ENCODE assay signal across 9 mouse cellular contexts in genomic region chr4:129120520-129121445, GRCm38 (mm10). TPM values are rescaled to one million over a fixed set of nuclear protein-coding genes. Genes with fewer than 3 reads are reported as not detected.
DNase-seq lines count a peak whose midpoint lies in the region; ATAC-seq lines count a peak whose summit lies in the region.
"Had no signal": no experiment of that assay in that cellular context is flagged by ENCODE, and none has a peak within 500 bp of the region (broad histone marks: within the 10 kb centered on the region; RNA-seq: fewer than 3 reads in every experiment).

No protein-coding gene starts in this region.

- peak overlapping the region; percentile 46 for H3K4me3 ChIP-seq in embryonic facial prominence, embryonic 15.5 days (replicated peaks)
- peak overlapping the region; percentile 43 for H3K4me3 ChIP-seq in hindbrain, embryonic 11.5 days (ENCODE audit: low read depth, low read length)
- H3K4me3 ChIP-seq: erythroblast, embryonic 14.5 days had no signal

- intact Hi-C loops in left cerebral cortex, postnatal 10 days (cut with DNase I): no loop called here

- H3K4me1 ChIP-seq in embryonic facial prominence, embryonic 15.5 days: peaks cover 27% of the 10 kb centered on the region
- H3K4me1 ChIP-seq in hindbrain, embryonic 11.5 days (replicated peaks; ENCODE audit: control insufficient read depth, insufficient read depth, low read length): peaks cover 9% of the 10 kb centered on the region; the same call in 1 of the 2 replicates

- no peaks in the 10 kb centered on the region for H3K36me3 ChIP-seq in embryonic facial prominence, embryonic 15.5 days
- no peaks in the 10 kb centered on the region for H3K36me3 ChIP-seq in hindbrain, embryonic 11.5 days (ENCODE audit: control insufficient read depth, insufficient read depth, low read length)

- H3K9me3 ChIP-seq in embryonic facial prominence, embryonic 15.5 days (replicated peaks): no peaks in the 10 kb centered on the region
- no peaks in the 10 kb centered on the region for H3K9me3 ChIP-seq in hindbrain, embryonic 11.5 days (ENCODE audit: control insufficient read depth, low read length)

- ATAC-seq in embryonic facial prominence, embryonic 15.5 days (ENCODE audit: insufficient number of reproducible peaks, low FRiP score, low TSS enrichment, low read depth): peak; percentile 34; the same call in 1 of the 2 replicates
- peak; percentile 31; the same call in 1 of the 2 replicates for ATAC-seq in hindbrain, embryonic 11.5 days (ENCODE audit: low FRiP score)
- ATAC-seq in megakaryocyte, adult 5-6 weeks (ENCODE audit: poor library complexity, severe bottlenecking): 0 out of 2 replicates have a peak, but pooled peaks have one; percentile 35
- no peak for ATAC-seq in erythroblast, adult 5-6 weeks (replicated peaks; ENCODE audit: low FRiP score, poor library complexity, severe bottlenecking)

- peaks cover 53% of the 10 kb centered on the region for H3K27me3 ChIP-seq in embryonic facial prominence, embryonic 15.5 days
- H3K27me3 ChIP-seq in hindbrain, embryonic 11.5 days (ENCODE audit: control insufficient read depth, insufficient read depth, low read length): peaks cover 33% of the 10 kb centered on the region

- DNase-seq in CD4-positive, CD25-positive, alpha-beta regulatory T cell, adult 2 months (ENCODE audit: low read depth, low spot score): peak; percentile 80
- DNase-seq in NIH3T3 (ENCODE audit: low read depth): peak; percentile 73
- DNase-seq in hindbrain, embryonic 11.5 days (ENCODE audit: low spot score): peak; percentile 79
- DNase-seq in left cerebral cortex, postnatal 10 days (ENCODE audit: extremely low spot score in 1 of 2, low spot score in 2 of 2): peak; percentile 58 to 84
- DNase-seq in right cerebral cortex, postnatal 25 days: peak; percentile 71

- H3K4me2 ChIP-seq in embryonic facial prominence, embryonic 15.5 days (replicated peaks): peak overlapping the region; percentile 93
- H3K4me2 ChIP-seq in hindbrain, embryonic 11.5 days (replicated peaks; ENCODE audit: low read depth, low read length): peak overlapping the region; percentile 85

- H3K27ac ChIP-seq in embryonic facial prominence, embryonic 15.5 days (replicated peaks): no peak overlapping the region
- peak overlapping the region; percentile 30; the same call in 1 of the 2 replicates for H3K27ac ChIP-seq in hindbrain, embryonic 11.5 days (ENCODE audit: low read depth, low read length)

- 1% methylated on average over 59 of the region's 59 CpGs for WGBS in embryonic facial prominence, embryonic 15.5 days
- under 1% methylated on average over 46 of the region's 59 CpGs for WGBS in hindbrain, embryonic 11.5 days

- no peak overlapping the region for H3K9ac ChIP-seq in embryonic facial prominence, embryonic 15.5 days
- H3K9ac ChIP-seq in hindbrain, embryonic 11.5 days (ENCODE audit: low read depth, low read length): peak overlapping the region; percentile 47; the same call in 1 of the 2 replicates

RNA-seq across cellular contexts. Expression of gene Hpca, which starts 1.1 kb away (rescaled TPM):
- polyA plus RNA-seq in embryonic facial prominence, embryonic 15.5 days (2015; fragmentation: Nextera tagmentation; extraction: Ambion mirVana): 1.8 and 2.2 TPM in 2 replicates
- 2.3 and 2.6 TPM in 2 replicates for polyA plus RNA-seq in hindbrain, embryonic 11.5 days (2014; fragmentation: Nextera tagmentation; extraction: Ambion mirVana)
- total RNA-seq in left cerebral cortex, postnatal 10 days (2021): 100 to 1,000 TPM; 441 to 451 TPM
- not detected in 2 replicates for total RNA-seq in megakaryocyte, adult 5-6 weeks (2015)
- total RNA-seq in megakaryocyte, adult 5-6 weeks (2017): not detected in 2 replicates
- total RNA-seq in erythroblast, adult 5-6 weeks (2015; ENCODE audit: low replicate concordance): not detected in 2 replicates
- not detected in 2 replicates for total RNA-seq in erythroblast, adult 5-6 weeks (2017; ENCODE audit: low replicate concordance)
- polyA plus RNA-seq: erythroblast, embryonic 14.5 days had no signal

RNA-seq across cellular contexts. Expression of gene Tmem54, which starts 15.4 kb away (rescaled TPM):
- polyA plus RNA-seq in embryonic facial prominence, embryonic 15.5 days (2015; fragmentation: Nextera tagmentation; extraction: Ambion mirVana): 26.6 and 26.9 TPM in 2 replicates
- polyA plus RNA-seq in hindbrain, embryonic 11.5 days (2014; fragmentation: Nextera tagmentation; extraction: Ambion mirVana): 0.96 and 1.4 TPM in 2 replicates
- total RNA-seq in left cerebral cortex, postnatal 10 days (2021): not detected
- not detected in 2 replicates for total RNA-seq in megakaryocyte, adult 5-6 weeks (2015)
- total RNA-seq in megakaryocyte, adult 5-6 weeks (2017): not detected in 2 replicates
- total RNA-seq in erythroblast, adult 5-6 weeks (2015; ENCODE audit: low replicate concordance): not detected in 2 replicates
- not detected in 2 replicates for total RNA-seq in erythroblast, adult 5-6 weeks (2017; ENCODE audit: low replicate concordance)
- polyA plus RNA-seq: erythroblast, embryonic 14.5 days had no signal

RNA-seq across cellular contexts. Expression of gene Fndc5, which starts 16.0 kb away (rescaled TPM):
- polyA plus RNA-seq in embryonic facial prominence, embryonic 15.5 days (2015; fragmentation: Nextera tagmentation; extraction: Ambion mirVana): 19.7 and 26.3 TPM in 2 replicates
- 2.5 and 3.2 TPM in 2 replicates for polyA plus RNA-seq in hindbrain, embryonic 11.5 days (2014; fragmentation: Nextera tagmentation; extraction: Ambion mirVana)
- 10 to 100 TPM; 41.8 to 44.6 TPM for total RNA-seq in left cerebral cortex, postnatal 10 days (2021)
- 0.07 TPM in 2 replicates for total RNA-seq in megakaryocyte, adult 5-6 weeks (2015)
- not detected in 2 replicates for total RNA-seq in megakaryocyte, adult 5-6 weeks (2017)
- total RNA-seq in erythroblast, adult 5-6 weeks (2015; ENCODE audit: low replicate concordance): not detected in 2 replicates
- total RNA-seq in erythroblast, adult 5-6 weeks (2017; ENCODE audit: low replicate concordance): not detected in 2 replicates

Comparison
In these comparisons a context has a peak if more than half of its experiments do, and no peak if none do; other contexts are left out.
1. RNA of gene Hpca, which starts 1.1 kb away (total RNA-seq): 441 to 451 TPM in left cerebral cortex, postnatal 10 days; not detected in megakaryocyte, adult 5-6 weeks and not detected in erythroblast, adult 5-6 weeks; every median in the first group is over 100 times any median in the second.
2. RNA of gene Fndc5, which starts 16.0 kb away (total RNA-seq): 41.8 to 44.6 TPM in left cerebral cortex, postnatal 10 days; 0.07 TPM in megakaryocyte, adult 5-6 weeks and not detected in erythroblast, adult 5-6 weeks; every median in the first group is over 10 times any median in the second.
3. Peak in every context shown above with its lines, with median percentiles within 50 percentile points of each other: DNase-seq.